Mouse (Mus musculus) left cerebral cortex, postnatal 4 days (tissue): Measurements from ENCODE around the gene Hist1h1a. TPM values are rescaled to one million over a fixed set of nuclear protein-coding genes. Genes with fewer than 3 reads are reported as not detected.

Source experiments
- DNase-seq: peaks from one replicate; pipeline ENCODE4 v3.0.0-alpha.2; 2022
- intact Hi-C: fragments of 180-260 bp; cut with DNase I; formaldehyde crosslinking; loops from one replicate; pipeline ENCODE4 v1.15.1; 2025
- microRNA-seq: library from miRNA; unstranded; fragments of <30 nt; microRNA quantifications from one replicate; pipeline ENCODE4 v1.2.0, GENCODE M21; 2022
- total RNA-seq, 2 experiments: library from RNA; stranded (reverse); gene quantifications; 2 replicates each; pipeline ENCODE4 v1.2.3; 2021

Gene Hist1h1a
- total RNA-seq, 2 experiments from 2014 or later: 62.9 to 79.4 TPM

DNA sequence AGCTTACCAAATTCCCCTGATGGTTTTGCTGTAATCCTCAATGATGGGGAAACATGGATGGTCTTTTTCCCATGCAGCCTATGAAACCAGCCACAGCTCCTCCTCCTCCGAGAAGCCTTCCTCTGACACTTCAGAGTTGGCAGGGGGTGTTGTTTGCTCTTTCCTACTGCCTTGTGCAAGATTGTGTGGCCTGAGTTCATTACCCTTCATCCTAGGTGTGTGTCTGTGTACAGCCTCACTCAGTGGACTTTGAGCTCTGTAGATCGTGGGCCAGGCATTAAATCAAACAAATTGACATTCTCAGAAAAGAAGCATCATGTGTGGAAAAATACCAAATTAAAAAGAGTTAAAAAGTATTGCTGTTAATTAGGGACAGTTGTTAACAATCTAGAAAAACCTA lies 41.1 kb downstream of the Hist1h1a start:
- intact Hi-C loops: no loop called here
- no peak for DNase-seq

- intact Hi-C loops: no loop called here
- DNase-seq: peak; percentile 3
Measured at GRCm38 (mm10) chr13:23806422-23807052, 43.1 kb downstream of the Hist1h1a start, which contains the start of gene Slc17a2. Gene Slc17a2 (plus strand): TSS chr13:23806993.

Small RNA genes lying within 50 kb of the gene (microRNA-seq; reads per million reads assigned to microRNA genes)
- gene Gm44314 (not detected), gene Gm44484 (not detected)

Other genes starting within 250 kb of the Hist1h1a start
- gene Hist1h4h, start 232.6 kb upstream of the Hist1h1a start, total RNA-seq: 100 to 1,000 TPM; 441 to 470 TPM
- 10 to 100 TPM; 74.6 to 86.0 TPM for gene Hist1h2af, start 229.8 kb upstream of the Hist1h1a start, total RNA-seq
- gene Hist1h3g, start 228.2 kb upstream of the Hist1h1a start, total RNA-seq: 10 to 100 TPM; 22.0 to 28.6 TPM
- gene Hist1h2bh, start 220.3 kb upstream of the Hist1h1a start, total RNA-seq: 1 to 10 TPM; 4.5 to 6.1 TPM
- gene Hist1h3f, start 219.6 kb upstream of the Hist1h1a start, total RNA-seq: 10 to 100 TPM; 42.2 to 44.0 TPM
- 100 to 1,000 TPM; 224 to 235 TPM for gene Hist1h4f, start 212.0 kb upstream of the Hist1h1a start, total RNA-seq
- 10 to 100 TPM; 12.0 to 12.4 TPM for gene Hist1h1d, start 210.4 kb upstream of the Hist1h1a start, total RNA-seq
- 100 to 1,000 TPM; 130 to 134 TPM for gene Hist1h3e, start 201.3 kb upstream of the Hist1h1a start, total RNA-seq
- gene Hist1h2ae, start 192.4 kb upstream of the Hist1h1a start, total RNA-seq: 10 to 100 TPM; 24.5 to 31.0 TPM
- gene Hist1h2bg, start 192.3 kb upstream of the Hist1h1a start, total RNA-seq: 100 to 1,000 TPM; 203 to 225 TPM
- gene Hist1h2bf, start 189.5 kb upstream of the Hist1h1a start, total RNA-seq: 100 to 1,000 TPM in 1 of 2 experiments, 10 to 100 TPM in 1; 87.5 to 105 TPM
- gene Hist1h2ad, start 189.3 kb upstream of the Hist1h1a start, total RNA-seq: 10 to 100 TPM; 18.6 to 25.5 TPM
- 10 to 100 TPM; 18.8 to 24.3 TPM for gene Hist1h3d, start 187.9 kb upstream of the Hist1h1a start, total RNA-seq
- gene Hist1h4d, start 182.1 kb upstream of the Hist1h1a start, total RNA-seq: 100 to 1,000 TPM; 177 to 192 TPM
- 10 to 100 TPM; 13.0 to 16.9 TPM for gene Hist1h2be, start 142.5 kb upstream of the Hist1h1a start, total RNA-seq
- gene Hist1h1e, start 141.1 kb upstream of the Hist1h1a start, total RNA-seq: 100 to 1,000 TPM; 112 to 117 TPM
- 1 to 10 TPM; 4.8 to 5.4 TPM for gene Hist1h2ac, start 79.7 kb upstream of the Hist1h1a start, total RNA-seq
- 10 to 100 TPM; 16.7 to 17.0 TPM for gene Hist1h2bc, start 79.5 kb upstream of the Hist1h1a start, total RNA-seq
- gene Hist1h1t, start 67.9 kb upstream of the Hist1h1a start, total RNA-seq: not detected
- gene Hist1h4c, start 65.2 kb upstream of the Hist1h1a start, total RNA-seq: 100 to 1,000 TPM; 109 to 126 TPM
- gene Hfe, start 52.8 kb upstream of the Hist1h1a start, total RNA-seq: 1 to 10 TPM; 1.7 to 2.3 TPM
- gene Hist1h1c, start 24.9 kb upstream of the Hist1h1a start, total RNA-seq: 100 to 1,000 TPM; 154 to 166 TPM
- 10 to 100 TPM; 39.8 to 41.0 TPM for gene Hist1h3c, start 18.1 kb upstream of the Hist1h1a start, total RNA-seq
- 10 to 100 TPM; 62.4 to 81.1 TPM for gene Hist1h2bb, start 16.9 kb upstream of the Hist1h1a start, total RNA-seq
- gene Hist1h2ab, start 12.5 kb upstream of the Hist1h1a start, total RNA-seq: 100 to 1,000 TPM; 116 to 120 TPM
- gene Hist1h3b, start 11.4 kb upstream of the Hist1h1a start, total RNA-seq: 100 to 1,000 TPM in 1 of 2 experiments, 10 to 100 TPM in 1; 95.4 to 102 TPM
- gene Hist1h4b, start 6.7 kb upstream of the Hist1h1a start, total RNA-seq: 100 to 1,000 TPM; 139 to 151 TPM
- gene Hist1h4a, start 2.4 kb upstream of the Hist1h1a start, total RNA-seq: 100 to 1,000 TPM; 134 to 137 TPM
- gene Hist1h3a, start 1.3 kb upstream of the Hist1h1a start, total RNA-seq: 100 to 1,000 TPM; 114 to 125 TPM
- not detected for gene Trim38, start 6.2 kb downstream of the Hist1h1a start, total RNA-seq
- not detected for gene Slc17a2, start 43.3 kb downstream of the Hist1h1a start, total RNA-seq
- under 1 TPM in 1 of 2 experiments, not detected in 1; 0.10 TPM for gene Slc17a3, start 75.8 kb downstream of the Hist1h1a start, total RNA-seq
- not detected for gene Slc17a1, start 104.1 kb downstream of the Hist1h1a start, total RNA-seq
- gene Slc17a4, start 151.3 kb downstream of the Hist1h1a start, total RNA-seq: not detected
- gene Hist1h2ba, start 170.5 kb downstream of the Hist1h1a start, total RNA-seq: not detected
- not detected for gene Hist1h2aa, start 170.8 kb downstream of the Hist1h1a start, total RNA-seq
- under 1 TPM; 0.26 to 0.58 TPM for gene Scgn, start 227.5 kb downstream of the Hist1h1a start, total RNA-seq